Mouse (Mus musculus) stomach, embryonic 14.5 days (tissue): ENCODE data around the gene Gm20458. TPM values are rescaled to one million over a fixed set of nuclear protein-coding genes. Genes with fewer than 3 reads are reported as not detected.

Experiments
- ATAC-seq: fragments of 200-750 bp; cut with Nextera tagmentation; 2 replicates; pipeline ENCODE4 v1.8.0; 2017; ENCODE audit warnings: low read depth, moderate TSS enrichment; ENCODE audit not compliant: insufficient number of reproducible peaks, insufficient read depth, low FRiP score
- H3K27ac ChIP-seq: fragments of 300-500 bp; sonication (generic); 2 replicates; pipeline ENCODE4 v1.5.1; 2014; ENCODE audit warnings: mild to moderate bottlenecking, low read length, moderate library complexity, mixed read lengths
- H3K27me3 ChIP-seq: fragments of 300-500 bp; sonication (generic); 2 replicates; pipeline ENCODE4 v1.6.1; 2014; ENCODE audit warnings: low read length, control low read depth, mixed read lengths; ENCODE audit not compliant: control insufficient read depth, insufficient read depth
- H3K36me3 ChIP-seq: fragments of 300-500 bp; sonication (generic); 2 replicates; pipeline ENCODE4 v1.6.1; 2014; ENCODE audit warnings: mild to moderate bottlenecking, control low read depth, low read length, moderate library complexity, mixed read lengths; ENCODE audit not compliant: control insufficient read depth, insufficient read depth
- H3K4me1 ChIP-seq: fragments of 300-500 bp; sonication (generic); 2 replicates; pipeline ENCODE4 v1.6.1; 2014; ENCODE audit warnings: low read length, control low read depth, mixed read lengths; ENCODE audit not compliant: control insufficient read depth, insufficient read depth
- H3K4me2 ChIP-seq: fragments of 300-500 bp; sonication (generic); replicated peaks from 2 replicates; pipeline ENCODE4 v1.6.1; 2014; ENCODE audit warnings: low read depth, low read length, control low read depth
- H3K4me3 ChIP-seq: fragments of 300-500 bp; sonication (generic); 2 replicates; pipeline ENCODE4 v1.5.1; 2014; ENCODE audit warnings: low read depth, low read length, control low read depth
- H3K9ac ChIP-seq: fragments of 300-500 bp; sonication (generic); replicated peaks from 2 replicates; pipeline ENCODE4 v1.6.1; 2014; ENCODE audit warnings: low read depth, mild to moderate bottlenecking, control low read depth, low read length, moderate library complexity, mixed read lengths
- H3K9me3 ChIP-seq: fragments of 300-500 bp; sonication (generic); 2 replicates; pipeline ENCODE4 v1.6.1; 2016; ENCODE audit warnings: low read depth, low read length, control low read depth; ENCODE audit not compliant: control insufficient read depth
- WGBS: fragments of 180-500 bp; shearing (Covaris S2); extraction: QIAGEN DNeasy Blood & Tissue Kit; methylation state at CpG from one replicate; pipeline ENCODE4 v1.1.7; 2014; 5-methylcytosine and 5-hydroxymethylcytosine counted together
- polyA plus RNA-seq: library from polyadenylated mRNA; unstranded; fragments of >200 nt; fragmentation: Nextera tagmentation; extraction: Ambion mirVana; gene quantifications from 2 replicates; pipeline ENCODE4 v1.2.1, GENCODE M21; 2014

Gene Gm20458
- polyA plus RNA-seq, 1 experiment from 2014 or later: 7.0 TPM

DNA sequence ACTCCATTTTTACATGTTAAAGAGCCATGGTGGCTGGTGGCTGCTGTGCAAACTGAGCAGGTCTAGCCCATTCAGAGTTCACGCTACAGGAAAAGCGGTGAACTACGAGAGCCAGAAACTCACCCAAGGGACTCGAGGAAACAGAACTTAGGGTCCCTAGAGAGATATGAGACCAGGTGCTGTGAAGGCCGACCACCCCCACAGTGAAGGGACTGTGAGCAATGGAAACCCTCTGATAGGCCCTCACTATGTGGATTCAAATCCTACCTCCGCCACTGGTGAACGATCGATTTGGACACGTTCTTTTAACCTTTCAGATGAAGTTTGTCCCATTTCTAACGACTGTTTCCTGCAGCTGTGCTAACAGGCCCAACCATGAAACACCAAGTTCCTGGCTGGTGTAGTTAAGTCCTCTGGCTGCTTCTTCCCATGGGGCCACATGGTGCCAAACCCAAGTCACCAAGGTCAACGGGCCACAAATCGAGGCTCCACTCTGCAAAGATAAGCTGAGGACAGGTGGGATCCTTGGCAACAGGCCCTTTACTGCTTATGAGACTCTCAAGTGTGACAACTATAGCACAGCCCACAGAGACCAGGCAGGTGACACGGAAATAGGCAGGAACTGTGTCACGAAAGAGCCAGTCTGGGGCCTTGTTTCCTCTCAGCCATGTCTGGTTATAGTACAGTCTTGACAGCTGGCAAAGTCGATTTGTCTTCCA lies 37.9 kb upstream of the Gm20458 start:
- Histone ChIP-seq H3K4me2 (no peak overlapping the region), H3K27me3 (no peaks in the 10 kb centered on the region), H3K36me3 (peaks cover 23% of the 10 kb centered on the region), H3K9me3 (no peaks in the 10 kb centered on the region), H3K4me1 (no peaks in the 10 kb centered on the region), H3K27ac (no peak overlapping the region), H3K4me3 (no peak overlapping the region), H3K9ac (no peak overlapping the region)
- WGBS: 86% methylated on average over 15 of the region's 15 CpGs
- no peak for ATAC-seq

DNA sequence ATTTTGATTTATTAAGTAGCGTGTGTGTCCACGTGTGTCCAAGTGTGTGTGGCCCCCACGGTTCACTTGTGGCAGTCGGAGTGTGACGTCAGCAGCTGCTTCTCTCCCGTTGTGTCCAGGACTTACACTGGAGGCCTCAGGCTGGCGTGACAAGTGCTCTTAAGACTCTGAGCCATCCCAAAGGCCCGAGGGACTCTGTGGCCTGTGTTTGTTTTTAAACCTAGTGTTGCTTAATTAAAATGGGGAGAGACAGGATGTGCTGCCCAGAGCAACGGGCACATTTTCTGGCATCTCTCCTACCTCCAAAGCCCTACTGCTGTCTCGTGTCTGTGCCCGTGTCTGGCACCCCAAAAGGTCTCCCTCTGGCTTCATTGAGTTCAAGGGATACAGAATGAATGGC lies 37.3 kb upstream of the Gm20458 start:
- Histone ChIP-seq H3K27ac (no peak overlapping the region), H3K36me3 (peaks cover 23% of the 10 kb centered on the region), H3K4me3 (no peak overlapping the region), H3K9me3 (no peaks in the 10 kb centered on the region), H3K4me2 (no peak overlapping the region), H3K9ac (no peak overlapping the region), H3K4me1 (no peaks in the 10 kb centered on the region), H3K27me3 (no peaks in the 10 kb centered on the region)
- ATAC-seq: no peak
- WGBS: 89% methylated on average over 11 of the region's 11 CpGs

DNA sequence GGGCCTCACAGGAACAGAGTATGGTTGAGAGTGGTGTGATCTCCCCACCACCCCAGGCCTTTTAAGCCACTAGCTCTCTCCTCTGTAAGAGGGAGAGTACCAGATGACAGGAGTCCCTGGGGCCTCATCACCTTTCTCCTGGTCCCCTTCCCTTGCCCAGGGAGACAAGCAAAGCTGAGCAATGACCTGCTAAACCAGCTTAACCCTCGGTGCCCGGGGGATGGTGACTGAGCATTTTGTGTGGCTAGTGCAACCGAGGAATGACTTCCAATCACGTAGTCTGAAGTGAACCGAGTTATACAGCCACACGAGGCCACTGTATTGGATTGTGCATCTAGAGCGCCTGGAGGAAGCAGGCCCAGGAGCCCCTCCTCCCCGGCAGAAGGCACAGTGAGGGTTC lies 36.4 kb upstream of the Gm20458 start:
- no peak overlapping the region for H3K27ac ChIP-seq
- 91% methylated on average over 8 of the region's 8 CpGs for WGBS
- H3K9ac ChIP-seq: no peak overlapping the region
- no peaks in the 10 kb centered on the region for H3K27me3 ChIP-seq
- no peak overlapping the region for H3K4me2 ChIP-seq
- H3K9me3 ChIP-seq: no peaks in the 10 kb centered on the region
- no peak for ATAC-seq
- H3K36me3 ChIP-seq: peaks cover 23% of the 10 kb centered on the region
- no peak overlapping the region for H3K4me3 ChIP-seq
- no peaks in the 10 kb centered on the region for H3K4me1 ChIP-seq

DNA sequence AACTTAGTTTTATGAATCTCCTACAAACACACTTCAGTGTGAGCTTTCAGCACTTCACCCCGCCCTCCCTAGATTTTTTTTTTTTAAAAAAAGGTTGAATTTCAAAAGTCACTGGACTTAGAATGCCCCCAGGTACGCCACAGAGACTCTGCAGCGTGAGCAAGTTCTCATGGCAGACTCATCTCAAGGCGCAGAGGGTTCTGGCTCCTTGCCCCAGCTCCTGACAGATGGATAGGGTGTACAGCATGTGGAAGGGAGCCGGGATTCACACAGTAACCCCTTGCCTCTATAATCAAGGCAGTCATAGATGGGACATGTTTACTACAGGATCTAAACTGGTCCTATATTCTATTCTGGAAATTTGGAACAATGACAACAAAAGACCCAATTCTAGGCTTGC lies 35.4 kb upstream of the Gm20458 start:
- Histone ChIP-seq H3K9ac (no peak overlapping the region), H3K27ac (no peak overlapping the region), H3K9me3 (no peaks in the 10 kb centered on the region), H3K4me3 (no peak overlapping the region), H3K4me1 (peaks cover 2% of the 10 kb centered on the region), H3K27me3 (no peaks in the 10 kb centered on the region), H3K36me3 (peaks cover 27% of the 10 kb centered on the region), H3K4me2 (no peak overlapping the region)
- no peak for ATAC-seq
- 79% methylated on average over 5 of the region's 5 CpGs for WGBS

DNA sequence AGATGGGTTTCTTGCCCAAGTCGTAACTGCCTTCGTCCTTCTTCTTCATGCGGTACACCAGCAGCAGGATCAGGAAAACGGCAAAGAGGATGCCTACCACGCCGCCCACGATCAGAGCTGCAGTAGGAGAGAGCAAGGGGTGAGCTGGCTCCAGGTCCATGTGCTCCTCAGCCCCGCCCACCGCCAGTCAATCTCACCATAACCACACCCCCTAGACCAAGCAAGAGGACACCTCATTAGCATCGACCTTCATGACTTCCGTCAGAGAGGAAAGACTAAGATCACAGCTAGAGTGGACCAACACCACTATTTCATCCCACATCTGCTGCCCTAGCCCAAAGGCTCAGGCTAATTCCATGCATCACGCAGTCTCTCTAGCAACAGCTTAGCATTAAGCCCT lies 34.6 kb upstream of the Gm20458 start:
- Histone ChIP-seq H3K9ac (no peak overlapping the region), H3K27ac (no peak overlapping the region), H3K4me3 (no peak overlapping the region), H3K27me3 (no peaks in the 10 kb centered on the region), H3K36me3 (peaks cover 27% of the 10 kb centered on the region), H3K9me3 (no peaks in the 10 kb centered on the region), H3K4me1 (peaks cover 9% of the 10 kb centered on the region), H3K4me2 (no peak overlapping the region)
- 23% methylated on average over 12 of the region's 12 CpGs for WGBS
- ATAC-seq: no peak

DNA sequence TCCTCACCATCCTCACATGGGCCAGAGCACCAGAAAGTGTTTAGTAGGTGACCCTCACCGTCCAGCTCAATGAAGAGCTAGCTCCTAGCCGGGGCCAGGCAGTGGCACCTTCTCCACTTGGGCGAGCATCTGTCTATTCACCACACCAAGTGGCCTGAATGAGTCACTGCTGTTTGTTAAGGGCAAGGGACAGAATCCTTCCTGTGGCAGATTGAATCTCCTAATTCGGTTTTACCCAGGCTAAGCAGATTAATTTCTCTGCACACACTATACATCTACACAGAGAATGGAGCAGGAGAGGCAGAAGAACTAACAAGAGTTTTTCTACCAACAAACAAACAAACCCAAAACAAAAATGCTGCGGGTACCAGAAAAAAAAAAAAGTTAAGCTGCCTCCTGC lies 33.8 kb upstream of the Gm20458 start:
- no peaks in the 10 kb centered on the region for H3K9me3 ChIP-seq
- H3K36me3 ChIP-seq: peaks cover 27% of the 10 kb centered on the region
- 79% methylated on average over 5 of the region's 5 CpGs for WGBS
- H3K9ac ChIP-seq: no peak overlapping the region
- no peak for ATAC-seq
- H3K27ac ChIP-seq: no peak overlapping the region
- H3K27me3 ChIP-seq: no peaks in the 10 kb centered on the region
- H3K4me3 ChIP-seq: no peak overlapping the region
- H3K4me1 ChIP-seq: peaks cover 18% of the 10 kb centered on the region
- no peak overlapping the region for H3K4me2 ChIP-seq

DNA sequence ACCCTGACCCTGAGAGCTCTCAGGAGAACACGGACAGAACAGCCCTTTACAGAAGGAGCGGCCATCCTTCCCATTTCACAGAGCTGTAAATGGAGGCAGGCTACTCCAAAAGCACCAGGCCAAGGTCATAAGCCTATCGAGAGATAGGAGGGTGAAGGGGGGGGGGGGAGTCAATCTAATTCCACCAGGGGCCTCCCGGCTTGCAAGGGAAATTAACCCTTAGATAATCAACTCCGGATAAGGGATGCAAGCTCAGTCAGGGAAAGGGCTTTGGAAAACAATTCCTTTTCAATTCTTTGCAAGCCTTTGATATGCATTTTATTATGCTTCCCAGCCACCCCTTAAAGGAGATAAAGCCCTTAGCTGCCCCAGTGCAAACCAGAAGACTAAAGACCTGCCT lies 32.3 kb upstream of the Gm20458 start:
- Histone ChIP-seq H3K4me3 (no peak overlapping the region), H3K27ac (no peak overlapping the region), H3K36me3 (peaks cover 25% of the 10 kb centered on the region), H3K9ac (no peak overlapping the region), H3K4me2 (no peak overlapping the region), H3K4me1 (peaks cover 33% of the 10 kb centered on the region), H3K9me3 (no peaks in the 10 kb centered on the region), H3K27me3 (no peaks in the 10 kb centered on the region)
- 38% methylated on average over 5 of the region's 5 CpGs for WGBS
- ATAC-seq: no peak

DNA sequence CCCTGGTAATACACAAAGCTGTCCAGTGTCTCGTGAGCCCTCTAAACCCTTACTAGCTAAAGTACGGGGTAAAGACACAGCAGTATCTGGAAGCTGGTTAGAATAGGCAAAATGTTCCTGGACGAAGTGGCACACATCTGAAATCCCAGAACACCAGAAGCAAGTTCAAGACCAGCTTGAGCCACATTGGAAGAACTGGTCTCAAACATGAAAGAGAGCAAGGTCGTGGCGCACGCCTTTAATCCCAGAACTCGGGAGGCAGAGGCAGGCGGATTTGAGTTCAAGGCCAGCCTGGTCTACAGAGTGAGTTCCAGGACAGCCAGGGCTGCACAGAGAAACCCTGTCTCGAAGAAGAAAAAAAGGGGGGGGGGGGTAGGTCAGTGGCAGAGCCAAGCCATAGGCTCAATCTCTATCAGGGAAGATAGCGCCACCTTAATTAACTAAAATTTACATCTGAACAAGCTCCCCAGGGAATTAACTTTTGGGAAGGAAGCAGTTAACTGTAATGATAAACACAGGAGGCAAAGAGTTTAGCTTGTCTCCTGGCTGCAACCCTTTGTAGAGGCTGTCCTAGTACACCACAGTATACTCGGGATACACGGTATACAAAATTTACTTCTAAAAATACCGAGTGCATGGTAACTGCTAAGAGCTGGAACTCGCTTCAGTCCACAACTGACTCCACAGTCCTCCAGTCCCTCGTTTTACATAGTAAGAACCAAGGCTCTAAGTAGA lies 30.7 kb upstream of the Gm20458 start:
- H3K27ac ChIP-seq: peak overlapping the region; percentile 0; the same call in 1 of the 2 replicates
- peak overlapping the region; percentile 15; the same call in 1 of the 2 replicates for H3K4me2 ChIP-seq
- no peaks in the 10 kb centered on the region for H3K27me3 ChIP-seq
- H3K4me3 ChIP-seq: no peak overlapping the region
- peaks cover 49% of the 10 kb centered on the region for H3K4me1 ChIP-seq
- ATAC-seq: no peak
- WGBS: 52% methylated on average over 15 of the region's 15 CpGs
- no peak overlapping the region for H3K9ac ChIP-seq
- H3K36me3 ChIP-seq: peaks cover 20% of the 10 kb centered on the region; the same call in 1 of the 2 replicates
- no peaks in the 10 kb centered on the region for H3K9me3 ChIP-seq
